Mouse (Mus musculus): ENCODE results near the gene Akr1b7. TPM values are rescaled to one million over a fixed set of nuclear protein-coding genes. Genes with fewer than 3 reads are reported as not detected.

Gene Akr1b7
- total RNA-seq, 1 experiment, result not detected

DNA sequence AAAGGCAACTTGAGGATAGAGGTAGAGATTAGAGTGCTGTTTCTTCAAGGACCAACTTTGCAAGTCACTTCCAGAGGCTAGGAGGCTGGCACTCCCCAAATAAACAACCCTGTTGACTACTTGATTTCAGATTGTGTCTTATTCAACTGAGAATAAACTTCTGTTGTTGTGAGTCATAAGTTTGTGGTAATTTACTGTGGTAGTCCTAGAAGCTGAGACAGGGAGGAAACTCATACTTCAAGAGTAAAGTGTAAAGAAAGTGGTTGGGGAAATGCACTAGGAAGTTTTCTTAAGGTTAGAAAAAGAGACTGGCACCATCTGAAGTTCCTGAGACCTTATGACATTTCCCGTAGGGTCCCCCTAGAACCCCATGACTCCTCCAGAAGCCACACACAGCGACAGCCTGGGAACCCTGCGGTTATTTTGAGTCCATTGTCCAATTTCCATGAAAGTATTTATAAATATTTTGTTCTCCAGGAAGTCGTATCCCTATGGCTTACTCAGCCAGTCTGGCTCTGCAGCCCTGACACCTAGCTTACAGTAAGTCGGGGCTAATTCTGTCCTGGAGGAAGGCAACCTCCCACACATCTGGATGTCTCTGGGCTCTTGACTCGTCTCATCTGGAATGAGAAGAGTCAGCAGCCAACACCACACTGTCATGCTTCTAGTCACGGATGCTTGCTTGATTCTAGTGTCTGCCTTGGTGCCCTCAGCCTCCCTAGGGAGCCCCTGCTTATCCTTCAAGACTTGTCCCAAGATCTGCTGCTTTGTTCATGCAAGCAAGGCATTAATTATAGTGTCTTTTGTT lies 41.0 kb downstream of the Akr1b7 start:
- Histone ChIP-seq H3K27ac (ENCODE audit: insufficient read depth, low read depth, low read length, poor library complexity, severe bottlenecking) (no peak overlapping the region), H3K4me3 (ENCODE audit: insufficient read depth in 1 of 2, low read depth in 1 of 2, low read length in 2 of 2, poor library complexity in 1 of 2, severe bottlenecking in 1 of 2) (no peak overlapping the region), H3K9me3 (ENCODE audit: control insufficient read depth, insufficient read depth, low read depth, low read length) (no peaks in the 10 kb centered on the region), H3K36me3 (ENCODE audit: control insufficient read depth, insufficient read depth, low read length, poor library complexity, severe bottlenecking) (no peaks in the 10 kb centered on the region), H3K9ac (ENCODE audit: insufficient read depth, low read depth, low read length, poor library complexity, severe bottlenecking) (no peak overlapping the region), H3K4me1 (ENCODE audit: control insufficient read depth in 2 of 2, insufficient read depth in 2 of 2, low read length in 2 of 2, poor library complexity in 1 of 2) (no peaks in the 10 kb centered on the region)
- no peak for DNase-seq (ENCODE audit: low read depth, low spot score)
- TF ChIP-seq ZNF384 (IDR thresholded peaks at IDR 0.05; ENCODE audit: low read depth, low read length) (no peak), HCFC1 (IDR thresholded peaks at IDR 0.05; ENCODE audit: borderline replicate concordance, insufficient read depth, low read length) (no peak), ZC3H11A (IDR thresholded peaks at IDR 0.05; ENCODE audit: borderline replicate concordance, low read depth, low read length) (no peak), MAFK (IDR thresholded peaks at IDR 0.05; ENCODE audit: insufficient read depth, low read depth, low read length) (no peak), CHD2 (IDR thresholded peaks at IDR 0.05; ENCODE audit: low read depth, low read length) (no peak)
- in situ Hi-C loops (cut with MboI; ENCODE audit: low sequenced_read_pairs in 2 of 2, unreplicated experiment in 2 of 2), result loop anchor here in 1 of 2 experiments (25.0 kb wide), 1 partner anchor 166 kb away; no protein-coding TSS in a partner anchor

GRCm38 (mm10) chr6:34459456-34459855 lies 47.3 kb downstream of the Akr1b7 start:
- Histone ChIP-seq H3K36me3 (ENCODE audit: control insufficient read depth, insufficient read depth, low read length, poor library complexity, severe bottlenecking) (no peaks in the 10 kb centered on the region), H3K4me1 (ENCODE audit: control insufficient read depth in 2 of 2, insufficient read depth in 2 of 2, low read length in 2 of 2, poor library complexity in 1 of 2) (no peaks in the 10 kb centered on the region), H3K27ac (ENCODE audit: insufficient read depth, low read depth, low read length, poor library complexity, severe bottlenecking) (no peak overlapping the region), H3K9ac (ENCODE audit: insufficient read depth, low read depth, low read length, poor library complexity, severe bottlenecking) (no peak overlapping the region), H3K9me3 (ENCODE audit: control insufficient read depth, insufficient read depth, low read depth, low read length) (no peaks in the 10 kb centered on the region), H3K4me3 (ENCODE audit: insufficient read depth in 1 of 2, low read depth in 1 of 2, low read length in 2 of 2, poor library complexity in 1 of 2, severe bottlenecking in 1 of 2) (no peak overlapping the region)
- TF ChIP-seq HCFC1 (IDR thresholded peaks at IDR 0.05; ENCODE audit: borderline replicate concordance, insufficient read depth, low read length) (no peak), ZNF384 (IDR thresholded peaks at IDR 0.05; ENCODE audit: low read depth, low read length) (no peak), ZC3H11A (IDR thresholded peaks at IDR 0.05; ENCODE audit: borderline replicate concordance, low read depth, low read length) (no peak), CHD2 (IDR thresholded peaks at IDR 0.05; ENCODE audit: low read depth, low read length) (no peak), MAFK (IDR thresholded peaks at IDR 0.05; ENCODE audit: insufficient read depth, low read depth, low read length) (no peak)
- no peak for DNase-seq (ENCODE audit: low read depth, low spot score)
- in situ Hi-C loops (cut with MboI; ENCODE audit: low sequenced_read_pairs in 2 of 2, unreplicated experiment in 2 of 2), result loop anchor here in 1 of 2 experiments (25.0 kb wide), 1 partner anchor 172 kb away; no protein-coding TSS in a partner anchor

- in situ Hi-C loops (cut with MboI; ENCODE audit: low sequenced_read_pairs in 2 of 2, unreplicated experiment in 2 of 2), result loop anchor here in 1 of 2 experiments (25.0 kb wide), 1 partner anchor 173 kb away; no protein-coding TSS in a partner anchor
- Histone ChIP-seq H3K36me3 (ENCODE audit: control insufficient read depth, insufficient read depth, low read length, poor library complexity, severe bottlenecking) (no peaks in the 10 kb centered on the region), H3K9me3 (ENCODE audit: control insufficient read depth, insufficient read depth, low read depth, low read length) (no peaks in the 10 kb centered on the region), H3K9ac (ENCODE audit: insufficient read depth, low read depth, low read length, poor library complexity, severe bottlenecking) (no peak overlapping the region), H3K4me3 (ENCODE audit: insufficient read depth in 1 of 2, low read depth in 1 of 2, low read length in 2 of 2, poor library complexity in 1 of 2, severe bottlenecking in 1 of 2) (no peak overlapping the region), H3K27ac (ENCODE audit: insufficient read depth, low read depth, low read length, poor library complexity, severe bottlenecking) (no peak overlapping the region), H3K4me1 (ENCODE audit: control insufficient read depth in 2 of 2, insufficient read depth in 2 of 2, low read length in 2 of 2, poor library complexity in 1 of 2) (no peaks in the 10 kb centered on the region)
- no peak for DNase-seq (ENCODE audit: low read depth, low spot score)
- no peak for TF ChIP-seq ZC3H11A (IDR thresholded peaks at IDR 0.05; ENCODE audit: borderline replicate concordance, low read depth, low read length)
- TF ChIP-seq MAFK (IDR thresholded peaks at IDR 0.05; ENCODE audit: insufficient read depth, low read depth, low read length), result no peak
- TF ChIP-seq ZNF384 (IDR thresholded peaks at IDR 0.05; ENCODE audit: low read depth, low read length), result no peak
- TF ChIP-seq CHD2 (IDR thresholded peaks at IDR 0.05; ENCODE audit: low read depth, low read length), result no peak
- no peak for TF ChIP-seq HCFC1 (IDR thresholded peaks at IDR 0.05; ENCODE audit: borderline replicate concordance, insufficient read depth, low read length)
These were observed 48.5 kb downstream of the Akr1b7 start for GRCm38 (mm10) chr6:34460651-34461050.

GRCm38 (mm10) chr6:34463582-34463981 lies 51.4 kb downstream of the Akr1b7 start:
- H3K9ac ChIP-seq (ENCODE audit: insufficient read depth, low read depth, low read length, poor library complexity, severe bottlenecking), result no peak overlapping the region
- no peak overlapping the region for H3K4me3 ChIP-seq (ENCODE audit: insufficient read depth in 1 of 2, low read depth in 1 of 2, low read length in 2 of 2, poor library complexity in 1 of 2, severe bottlenecking in 1 of 2)
- TF ChIP-seq HCFC1 (IDR thresholded peaks at IDR 0.05; ENCODE audit: borderline replicate concordance, insufficient read depth, low read length) (no peak), CHD2 (IDR thresholded peaks at IDR 0.05; ENCODE audit: low read depth, low read length) (no peak), ZNF384 (IDR thresholded peaks at IDR 0.05; ENCODE audit: low read depth, low read length) (no peak), MAFK (IDR thresholded peaks at IDR 0.05; ENCODE audit: insufficient read depth, low read depth, low read length) (no peak), ZC3H11A (IDR thresholded peaks at IDR 0.05; ENCODE audit: borderline replicate concordance, low read depth, low read length) (no peak)
- no peak overlapping the region for H3K27ac ChIP-seq (ENCODE audit: insufficient read depth, low read depth, low read length, poor library complexity, severe bottlenecking)
- no peaks in the 10 kb centered on the region for H3K36me3 ChIP-seq (ENCODE audit: control insufficient read depth, insufficient read depth, low read length, poor library complexity, severe bottlenecking)
- no peaks in the 10 kb centered on the region for H3K9me3 ChIP-seq (ENCODE audit: control insufficient read depth, insufficient read depth, low read depth, low read length)
- no peak for DNase-seq (ENCODE audit: low read depth, low spot score)
- no peaks in the 10 kb centered on the region for H3K4me1 ChIP-seq (ENCODE audit: control insufficient read depth in 2 of 2, insufficient read depth in 2 of 2, low read length in 2 of 2, poor library complexity in 1 of 2)
- in situ Hi-C loops (cut with MboI; ENCODE audit: low sequenced_read_pairs in 2 of 2, unreplicated experiment in 2 of 2), result loop anchor here in 1 of 2 experiments (25.0 kb wide), 1 partner anchor 176 kb away; no protein-coding TSS in a partner anchor

Data from ES-E14 (cell line).